Mouse (Mus musculus): ENCODE data around the gene Syt2. TPM values are rescaled to one million over a fixed set of nuclear protein-coding genes. Genes with fewer than 3 reads are reported as not detected.

The Syt2 gene
- total and polyA plus RNA-seq, 2 experiments from 2014 or later = 6.2 to 19.0 TPM

- no peak overlapping the region for H3K4me2 ChIP-seq (ENCODE audit: low read depth, low read length, poor library complexity, severe bottlenecking)
- no peaks in the 10 kb centered on the region for H3K9me3 ChIP-seq (ENCODE audit: low read length)
- 81% methylated on average over 7 of the region's 7 CpGs for WGBS
- no peak overlapping the region for H3K9ac ChIP-seq (replicated peaks; ENCODE audit: low read length, poor library complexity, severe bottlenecking)
- ATAC-seq (ENCODE audit: low FRiP score) = no peak
- peaks cover 40% of the 10 kb centered on the region for H3K36me3 ChIP-seq (ENCODE audit: insufficient read depth, low read length)
- no peak overlapping the region for H3K4me3 ChIP-seq (ENCODE audit: low read depth, low read length)
- no peaks in the 10 kb centered on the region for H3K4me1 ChIP-seq (ENCODE audit: insufficient read depth, low read length)
- DNase-seq (ENCODE audit: low spot score) = no peak
- H3K27ac ChIP-seq (ENCODE audit: low read depth, low read length) = no peak overlapping the region
- TF ChIP-seq CTCF (IDR thresholded peaks at IDR 0.05) = no peak
- no peaks in the 10 kb centered on the region for H3K27me3 ChIP-seq (ENCODE audit: insufficient read depth, low read length)
These were observed 12.2 kb upstream of the Syt2 start for GRCm38 (mm10) chr1:134634296-134634695.

- ATAC-seq (ENCODE audit: low FRiP score) (peak; percentile 41), DNase-seq (ENCODE audit: low spot score) (no peak)
- H3K27me3 ChIP-seq (ENCODE audit: insufficient read depth, low read length) = no peaks in the 10 kb centered on the region
- H3K9ac ChIP-seq (replicated peaks; ENCODE audit: low read length, poor library complexity, severe bottlenecking) = no peak overlapping the region
- no peak overlapping the region for H3K27ac ChIP-seq (ENCODE audit: low read depth, low read length)
- no peak overlapping the region for H3K4me3 ChIP-seq (ENCODE audit: low read depth, low read length)
- 67% methylated on average over 3 of the region's 3 CpGs for WGBS
- no peaks in the 10 kb centered on the region for H3K9me3 ChIP-seq (ENCODE audit: low read length)
- H3K4me1 ChIP-seq (ENCODE audit: insufficient read depth, low read length) = no peaks in the 10 kb centered on the region
- peaks cover 21% of the 10 kb centered on the region for H3K36me3 ChIP-seq (ENCODE audit: insufficient read depth, low read length)
- H3K4me2 ChIP-seq (ENCODE audit: low read depth, low read length, poor library complexity, severe bottlenecking) = no peak overlapping the region
- no peak for TF ChIP-seq CTCF (IDR thresholded peaks at IDR 0.05)
These were observed 10.2 kb upstream of the Syt2 start for GRCm38 (mm10) chr1:134636245-134636644.

GRCm38 (mm10) chr1:134636684-134637083 is 9.8 kb upstream of the Syt2 start:
- H3K27me3 ChIP-seq (ENCODE audit: insufficient read depth, low read length) = no peaks in the 10 kb centered on the region
- H3K4me2 ChIP-seq (ENCODE audit: low read depth, low read length, poor library complexity, severe bottlenecking) = no peak overlapping the region
- peak; percentile 50; the same call in 1 of the 2 replicates for ATAC-seq (ENCODE audit: low FRiP score)
- H3K4me3 ChIP-seq (ENCODE audit: low read depth, low read length) = no peak overlapping the region
- no peaks in the 10 kb centered on the region for H3K4me1 ChIP-seq (ENCODE audit: insufficient read depth, low read length)
- no peak overlapping the region for H3K27ac ChIP-seq (ENCODE audit: low read depth, low read length)
- peak; percentile 66 for DNase-seq (ENCODE audit: low spot score)
- TF ChIP-seq CTCF (IDR thresholded peaks at IDR 0.05) = peak; percentile 78
- peaks cover 17% of the 10 kb centered on the region for H3K36me3 ChIP-seq (ENCODE audit: insufficient read depth, low read length)
- H3K9ac ChIP-seq (replicated peaks; ENCODE audit: low read length, poor library complexity, severe bottlenecking) = no peak overlapping the region
- no peaks in the 10 kb centered on the region for H3K9me3 ChIP-seq (ENCODE audit: low read length)
- WGBS = 12% methylated on average over 3 of the region's 3 CpGs

- ATAC-seq (ENCODE audit: low FRiP score) (no peak), DNase-seq (ENCODE audit: low spot score) (no peak)
- Histone ChIP-seq H3K9ac (replicated peaks; ENCODE audit: low read length, poor library complexity, severe bottlenecking) (no peak overlapping the region), H3K27me3 (ENCODE audit: insufficient read depth, low read length) (no peaks in the 10 kb centered on the region), H3K4me1 (ENCODE audit: insufficient read depth, low read length) (no peaks in the 10 kb centered on the region), H3K36me3 (ENCODE audit: insufficient read depth, low read length) (peaks cover 4% of the 10 kb centered on the region), H3K9me3 (ENCODE audit: low read length) (no peaks in the 10 kb centered on the region), H3K27ac (ENCODE audit: low read depth, low read length) (no peak overlapping the region), H3K4me2 (ENCODE audit: low read depth, low read length, poor library complexity, severe bottlenecking) (no peak overlapping the region), H3K4me3 (ENCODE audit: low read depth, low read length) (no peak overlapping the region)
- no peak for TF ChIP-seq CTCF (IDR thresholded peaks at IDR 0.05)
- 45% methylated on average over 3 of the region's 3 CpGs for WGBS
These were observed 8.4 kb upstream of the Syt2 start for GRCm38 (mm10) chr1:134638041-134638440.

- DNase-seq (ENCODE audit: low spot score) (peak; percentile 73), ATAC-seq (ENCODE audit: low FRiP score) (no peak)
- no peak overlapping the region for H3K9ac ChIP-seq (replicated peaks; ENCODE audit: low read length, poor library complexity, severe bottlenecking)
- no peak overlapping the region for H3K27ac ChIP-seq (ENCODE audit: low read depth, low read length)
- H3K36me3 ChIP-seq (ENCODE audit: insufficient read depth, low read length) = no peaks in the 10 kb centered on the region; the same call in none of the 2 replicates
- H3K4me1 ChIP-seq (ENCODE audit: insufficient read depth, low read length) = no peaks in the 10 kb centered on the region
- no peaks in the 10 kb centered on the region for H3K9me3 ChIP-seq (ENCODE audit: low read length)
- H3K27me3 ChIP-seq (ENCODE audit: insufficient read depth, low read length) = no peaks in the 10 kb centered on the region
- WGBS = 29% methylated on average over 7 of the region's 7 CpGs
- peak; percentile 80 for TF ChIP-seq CTCF (IDR thresholded peaks at IDR 0.05)
- H3K4me3 ChIP-seq (ENCODE audit: low read depth, low read length) = no peak overlapping the region
- H3K4me2 ChIP-seq (ENCODE audit: low read depth, low read length, poor library complexity, severe bottlenecking) = no peak overlapping the region
These were observed 8.0 kb upstream of the Syt2 start for GRCm38 (mm10) chr1:134638522-134638921.

- Histone ChIP-seq H3K4me2 (ENCODE audit: low read depth, low read length, poor library complexity, severe bottlenecking) (no peak overlapping the region), H3K4me3 (ENCODE audit: low read depth, low read length) (no peak overlapping the region), H3K27ac (ENCODE audit: low read depth, low read length) (no peak overlapping the region), H3K4me1 (ENCODE audit: insufficient read depth, low read length) (no peaks in the 10 kb centered on the region), H3K9ac (replicated peaks; ENCODE audit: low read length, poor library complexity, severe bottlenecking) (no peak overlapping the region), H3K27me3 (ENCODE audit: insufficient read depth, low read length) (no peaks in the 10 kb centered on the region), H3K36me3 (ENCODE audit: insufficient read depth, low read length) (no peaks in the 10 kb centered on the region), H3K9me3 (ENCODE audit: low read length) (no peaks in the 10 kb centered on the region)
- no peak for DNase-seq (ENCODE audit: low spot score)
- 82% methylated on average over 6 of the region's 6 CpGs for WGBS
- TF ChIP-seq CTCF (IDR thresholded peaks at IDR 0.05) = no peak
- no peak for ATAC-seq (ENCODE audit: low FRiP score)
These were observed 7.0 kb upstream of the Syt2 start for GRCm38 (mm10) chr1:134639460-134639859.

Data from midbrain, postnatal 0 days (tissue).